Mouse (Mus musculus): ENCODE results near the gene Cd82. TPM values are rescaled to one million over a fixed set of nuclear protein-coding genes. Genes with fewer than 3 reads are reported as not detected.

The Cd82 gene
- total and polyA plus RNA-seq, 3 experiments, result 0.20 to 30.6 (median 1.5) TPM

GRCm38 (mm10) chr2:93459208-93459920, 3.6 kb downstream of the Cd82 start:
- ATAC-seq (ENCODE audit: extremely low read depth, insufficient number of reproducible peaks, low FRiP score, poor library complexity, severe bottlenecking), result no peak
- H3K27me3 ChIP-seq (ENCODE audit: insufficient read depth, low read length), result peaks cover 6% of the 10 kb centered on the region; the same call in 1 of the 2 replicates
- H3K4me1 ChIP-seq (ENCODE audit: insufficient read depth, low read depth, low read length), result peaks cover 11% of the 10 kb centered on the region
- H3K36me3 ChIP-seq (replicated peaks), result no peaks in the 10 kb centered on the region
- no peaks in the 10 kb centered on the region for H3K9me3 ChIP-seq (replicated peaks)
- no peak for DNase-seq (ENCODE audit: low spot score)
- TF ChIP-seq TAL1 (conservative IDR thresholded peaks at IDR 0.05; ENCODE audit: low read depth, low read length) (no peak), POLR2AphosphoS5 (IDR thresholded peaks at IDR 0.05; ENCODE audit: insufficient replicate concordance, low read depth, low read length) (no peak), CTCF (IDR thresholded peaks at IDR 0.05; ENCODE audit: low read depth, low read length) (no peak), GATA2 (IDR thresholded peaks at IDR 0.05; ENCODE audit: borderline replicate concordance, low read depth, low read length) (no peak), GATA1 (IDR thresholded peaks at IDR 0.05; ENCODE audit: borderline replicate concordance, low read length) (no peak)
- no peak overlapping the region for H3K4me3 ChIP-seq (ENCODE audit: low read depth, low read length)

DNA sequence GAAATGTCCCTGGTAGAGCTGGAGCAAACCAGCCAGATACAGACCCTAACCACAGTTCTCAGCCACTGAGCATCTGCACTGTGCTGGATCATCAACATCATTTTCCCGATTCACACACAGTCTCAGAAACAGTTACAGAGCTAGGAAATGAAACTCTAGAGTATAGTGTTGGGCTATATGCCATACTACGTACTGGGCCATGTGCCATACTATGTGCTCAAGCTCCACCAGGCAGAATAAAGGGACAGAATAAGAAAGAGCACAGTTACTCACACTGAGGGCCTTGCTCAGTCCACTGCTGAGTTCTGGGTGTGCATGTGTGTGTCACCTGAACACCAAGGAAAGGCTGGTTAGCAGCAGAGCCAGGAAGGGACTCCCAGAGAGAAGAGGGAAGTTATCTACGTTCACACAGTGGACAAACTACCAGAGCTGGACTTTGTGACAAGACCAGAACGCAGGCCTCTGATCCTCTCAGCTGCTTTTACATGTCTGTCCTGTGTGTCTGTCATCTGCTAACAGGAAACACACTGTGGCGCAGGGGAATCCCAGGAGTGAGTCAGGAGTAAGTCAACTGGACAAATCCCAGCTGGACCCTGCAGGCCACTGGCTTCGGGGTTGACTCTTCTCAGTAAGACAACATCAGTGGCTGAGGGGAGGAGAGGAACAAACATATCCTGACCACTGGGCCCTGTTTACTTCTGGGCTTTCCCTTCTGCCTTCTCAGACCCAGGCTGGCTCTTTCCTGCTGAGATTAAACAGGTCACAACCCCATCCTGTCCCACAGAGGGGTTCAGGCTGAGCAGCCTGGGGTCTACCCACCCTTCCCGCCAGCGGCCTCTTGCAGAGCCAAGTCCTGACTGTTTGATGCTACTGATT, 4.4 kb downstream of the Cd82 start:
- no peak overlapping the region for H3K4me3 ChIP-seq (ENCODE audit: low read depth, low read length)
- H3K9me3 ChIP-seq (replicated peaks), result no peaks in the 10 kb centered on the region
- peaks cover 11% of the 10 kb centered on the region for H3K4me1 ChIP-seq (ENCODE audit: insufficient read depth, low read depth, low read length)
- ATAC-seq (ENCODE audit: extremely low read depth, insufficient number of reproducible peaks, low FRiP score, poor library complexity, severe bottlenecking), result no peak
- no peak for DNase-seq (ENCODE audit: low spot score)
- no peak for TF ChIP-seq GATA2 (IDR thresholded peaks at IDR 0.05; ENCODE audit: borderline replicate concordance, low read depth, low read length)
- TF ChIP-seq CTCF (IDR thresholded peaks at IDR 0.05; ENCODE audit: low read depth, low read length), result no peak
- no peak for TF ChIP-seq POLR2AphosphoS5 (IDR thresholded peaks at IDR 0.05; ENCODE audit: insufficient replicate concordance, low read depth, low read length)
- TF ChIP-seq GATA1 (IDR thresholded peaks at IDR 0.05; ENCODE audit: borderline replicate concordance, low read length), result no peak
- TF ChIP-seq TAL1 (conservative IDR thresholded peaks at IDR 0.05; ENCODE audit: low read depth, low read length), result no peak
- no peaks in the 10 kb centered on the region for H3K36me3 ChIP-seq (replicated peaks)
- peaks cover 9% of the 10 kb centered on the region; the same call in 1 of the 2 replicates for H3K27me3 ChIP-seq (ENCODE audit: insufficient read depth, low read length)

GRCm38 (mm10) chr2:93457426-93458130, 5.4 kb downstream of the Cd82 start:
- ATAC-seq (ENCODE audit: extremely low read depth, insufficient number of reproducible peaks, low FRiP score, poor library complexity, severe bottlenecking) (no peak), DNase-seq (ENCODE audit: low spot score) (no peak)
- Histone ChIP-seq H3K36me3 (replicated peaks) (no peaks in the 10 kb centered on the region), H3K27me3 (ENCODE audit: insufficient read depth, low read length) (peaks cover 9% of the 10 kb centered on the region; the same call in 1 of the 2 replicates), H3K4me1 (ENCODE audit: insufficient read depth, low read depth, low read length) (peaks cover 10% of the 10 kb centered on the region), H3K9me3 (replicated peaks) (no peaks in the 10 kb centered on the region), H3K4me3 (ENCODE audit: low read depth, low read length) (no peak overlapping the region)
- no peak for TF ChIP-seq TAL1 (conservative IDR thresholded peaks at IDR 0.05; ENCODE audit: low read depth, low read length)
- TF ChIP-seq CTCF (IDR thresholded peaks at IDR 0.05; ENCODE audit: low read depth, low read length), result no peak
- no peak for TF ChIP-seq GATA2 (IDR thresholded peaks at IDR 0.05; ENCODE audit: borderline replicate concordance, low read depth, low read length)
- no peak for TF ChIP-seq POLR2AphosphoS5 (IDR thresholded peaks at IDR 0.05; ENCODE audit: insufficient replicate concordance, low read depth, low read length)
- TF ChIP-seq GATA1 (IDR thresholded peaks at IDR 0.05; ENCODE audit: borderline replicate concordance, low read length), result no peak

- DNase-seq (ENCODE audit: low spot score) (no peak), ATAC-seq (ENCODE audit: extremely low read depth, insufficient number of reproducible peaks, low FRiP score, poor library complexity, severe bottlenecking) (no peak)
- no peaks in the 10 kb centered on the region for H3K9me3 ChIP-seq (replicated peaks)
- no peaks in the 10 kb centered on the region for H3K36me3 ChIP-seq (replicated peaks)
- TF ChIP-seq POLR2AphosphoS5 (IDR thresholded peaks at IDR 0.05; ENCODE audit: insufficient replicate concordance, low read depth, low read length) (no peak), GATA2 (IDR thresholded peaks at IDR 0.05; ENCODE audit: borderline replicate concordance, low read depth, low read length) (no peak), GATA1 (IDR thresholded peaks at IDR 0.05; ENCODE audit: borderline replicate concordance, low read length) (no peak), CTCF (IDR thresholded peaks at IDR 0.05; ENCODE audit: low read depth, low read length) (no peak), TAL1 (conservative IDR thresholded peaks at IDR 0.05; ENCODE audit: low read depth, low read length) (no peak)
- H3K4me1 ChIP-seq (ENCODE audit: insufficient read depth, low read depth, low read length), result no peaks in the 10 kb centered on the region
- H3K4me3 ChIP-seq (ENCODE audit: low read depth, low read length), result no peak overlapping the region
- H3K27me3 ChIP-seq (ENCODE audit: insufficient read depth, low read length), result peaks cover 8% of the 10 kb centered on the region; the same call in 1 of the 2 replicates
Measured at GRCm38 (mm10) chr2:93456140-93456539, 6.8 kb downstream of the Cd82 start.

- DNase-seq (ENCODE audit: low spot score) (no peak), ATAC-seq (ENCODE audit: extremely low read depth, insufficient number of reproducible peaks, low FRiP score, poor library complexity, severe bottlenecking) (no peak)
- no peak overlapping the region for H3K4me3 ChIP-seq (ENCODE audit: low read depth, low read length)
- TF ChIP-seq GATA1 (IDR thresholded peaks at IDR 0.05; ENCODE audit: borderline replicate concordance, low read length) (no peak), GATA2 (IDR thresholded peaks at IDR 0.05; ENCODE audit: borderline replicate concordance, low read depth, low read length) (no peak), CTCF (IDR thresholded peaks at IDR 0.05; ENCODE audit: low read depth, low read length) (no peak), TAL1 (conservative IDR thresholded peaks at IDR 0.05; ENCODE audit: low read depth, low read length) (no peak), POLR2AphosphoS5 (IDR thresholded peaks at IDR 0.05; ENCODE audit: insufficient replicate concordance, low read depth, low read length) (no peak)
- H3K36me3 ChIP-seq (replicated peaks), result no peaks in the 10 kb centered on the region
- H3K27me3 ChIP-seq (ENCODE audit: insufficient read depth, low read length), result peaks cover 8% of the 10 kb centered on the region; the same call in 1 of the 2 replicates
- H3K9me3 ChIP-seq (replicated peaks), result no peaks in the 10 kb centered on the region
- no peaks in the 10 kb centered on the region for H3K4me1 ChIP-seq (ENCODE audit: insufficient read depth, low read depth, low read length)
Measured at GRCm38 (mm10) chr2:93454817-93455591, 7.9 kb downstream of the Cd82 start.
